Mouse (Mus musculus): ENCODE data around the gene Hoxc9. TPM values are rescaled to one million over a fixed set of nuclear protein-coding genes. Genes with fewer than 3 reads are reported as not detected.

Gene Hoxc9
- polyA plus RNA-seq, 1 experiment from 2014 or later: not detected

DNA sequence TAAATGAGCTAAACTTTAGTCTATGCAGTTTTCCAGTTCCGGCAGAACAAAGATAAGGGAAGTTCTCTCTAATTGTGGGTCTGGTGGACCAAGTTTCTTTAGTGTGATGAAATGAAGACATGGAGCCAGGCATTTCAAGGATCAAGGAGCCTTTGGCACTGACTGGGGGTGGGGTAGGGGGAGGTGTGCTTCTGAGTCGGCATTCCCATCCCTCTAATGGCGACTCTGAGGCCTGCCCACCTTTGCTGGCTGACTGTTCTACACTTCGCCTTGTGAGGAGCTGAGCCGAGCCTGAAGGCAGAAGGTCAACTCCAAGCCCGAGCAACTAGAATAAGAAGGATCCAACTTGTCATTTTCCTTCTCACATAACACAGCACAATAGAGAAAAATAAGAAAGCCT is 14.5 kb upstream of the Hoxc9 start:
- Histone ChIP-seq H3K27ac (no peak overlapping the region), H3K4me1 (0 out of 2 replicates have a peak, but pooled peaks cover 3% of the 10 kb centered on the region), H3K36me3 (no peaks in the 10 kb centered on the region), H3K4me3 (no peak overlapping the region), H3K9ac (no peak overlapping the region), H3K27me3 (peaks cover 94% of the 10 kb centered on the region), H3K9me3 (no peaks in the 10 kb centered on the region), H3K4me2 (replicated peaks) (no peak overlapping the region)
- ATAC-seq (ENCODE audit: insufficient number of reproducible peaks, insufficient read depth, low FRiP score, low TSS enrichment): no peak
- WGBS: 3% methylated on average over 6 of the region's 6 CpGs

DNA sequence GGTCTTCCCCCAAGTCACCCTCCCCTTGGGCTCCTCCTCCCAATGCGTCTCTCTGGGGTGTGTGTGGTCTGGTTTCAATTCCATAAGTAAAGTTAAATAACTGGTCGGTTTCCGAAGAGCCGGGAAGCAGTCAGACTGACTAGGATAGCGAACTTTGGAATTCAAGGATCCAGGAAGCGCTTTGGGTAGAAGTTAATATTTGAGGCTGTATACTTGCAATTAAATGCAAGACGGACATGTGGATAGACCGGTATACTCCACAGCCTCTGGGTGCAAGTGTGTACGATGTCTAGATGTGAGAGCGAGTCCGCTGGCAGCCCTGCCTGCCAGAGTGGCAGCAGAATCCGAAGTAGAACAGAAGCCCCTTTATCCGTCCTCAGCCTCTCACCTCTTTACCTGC is 13.7 kb upstream of the Hoxc9 start:
- Histone ChIP-seq H3K4me3 (no peak overlapping the region), H3K4me2 (replicated peaks) (no peak overlapping the region)

DNA sequence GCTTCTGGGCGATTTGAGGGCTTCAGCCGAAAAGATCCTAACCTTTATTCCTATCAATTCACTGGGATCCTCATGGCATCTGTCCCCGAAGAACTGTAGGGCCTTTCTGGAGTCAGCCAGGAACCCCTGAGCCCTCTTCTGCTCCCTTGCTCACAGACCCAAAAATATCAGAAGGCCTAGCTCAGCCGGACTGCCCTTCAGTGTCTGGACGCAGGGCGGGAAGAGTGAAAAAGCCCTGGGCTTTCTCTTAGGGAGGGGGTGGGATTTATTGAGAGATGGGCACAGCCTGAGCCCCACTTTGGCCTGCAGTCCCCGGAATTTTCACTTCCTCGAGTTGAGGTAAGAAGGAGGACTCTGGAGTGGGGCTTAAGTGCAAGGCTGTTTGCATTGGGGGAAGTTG is 13.0 kb upstream of the Hoxc9 start:
- WGBS: 2% methylated on average over 8 of the region's 8 CpGs
- Histone ChIP-seq H3K36me3 (no peaks in the 10 kb centered on the region), H3K4me3 (no peak overlapping the region), H3K4me1 (0 out of 2 replicates have a peak, but pooled peaks cover 4% of the 10 kb centered on the region), H3K9ac (no peak overlapping the region), H3K4me2 (replicated peaks) (no peak overlapping the region), H3K27ac (no peak overlapping the region), H3K9me3 (no peaks in the 10 kb centered on the region), H3K27me3 (peaks cover 93% of the 10 kb centered on the region)
- no peak for ATAC-seq (ENCODE audit: insufficient number of reproducible peaks, insufficient read depth, low FRiP score, low TSS enrichment)

More for the DNA sequence above, 13.7 kb upstream of the Hoxc9 start:
- H3K4me1 ChIP-seq: 0 out of 2 replicates have a peak, but pooled peaks cover 4% of the 10 kb centered on the region
- no peak overlapping the region for H3K27ac ChIP-seq
- H3K9ac ChIP-seq: no peak overlapping the region
- ATAC-seq (ENCODE audit: insufficient number of reproducible peaks, insufficient read depth, low FRiP score, low TSS enrichment): no peak
- no peaks in the 10 kb centered on the region for H3K9me3 ChIP-seq
- peaks cover 94% of the 10 kb centered on the region for H3K27me3 ChIP-seq
- under 1% methylated on average over 13 of the region's 13 CpGs for whole genome bisulfite sequencing
- no peaks in the 10 kb centered on the region for H3K36me3 ChIP-seq

DNA sequence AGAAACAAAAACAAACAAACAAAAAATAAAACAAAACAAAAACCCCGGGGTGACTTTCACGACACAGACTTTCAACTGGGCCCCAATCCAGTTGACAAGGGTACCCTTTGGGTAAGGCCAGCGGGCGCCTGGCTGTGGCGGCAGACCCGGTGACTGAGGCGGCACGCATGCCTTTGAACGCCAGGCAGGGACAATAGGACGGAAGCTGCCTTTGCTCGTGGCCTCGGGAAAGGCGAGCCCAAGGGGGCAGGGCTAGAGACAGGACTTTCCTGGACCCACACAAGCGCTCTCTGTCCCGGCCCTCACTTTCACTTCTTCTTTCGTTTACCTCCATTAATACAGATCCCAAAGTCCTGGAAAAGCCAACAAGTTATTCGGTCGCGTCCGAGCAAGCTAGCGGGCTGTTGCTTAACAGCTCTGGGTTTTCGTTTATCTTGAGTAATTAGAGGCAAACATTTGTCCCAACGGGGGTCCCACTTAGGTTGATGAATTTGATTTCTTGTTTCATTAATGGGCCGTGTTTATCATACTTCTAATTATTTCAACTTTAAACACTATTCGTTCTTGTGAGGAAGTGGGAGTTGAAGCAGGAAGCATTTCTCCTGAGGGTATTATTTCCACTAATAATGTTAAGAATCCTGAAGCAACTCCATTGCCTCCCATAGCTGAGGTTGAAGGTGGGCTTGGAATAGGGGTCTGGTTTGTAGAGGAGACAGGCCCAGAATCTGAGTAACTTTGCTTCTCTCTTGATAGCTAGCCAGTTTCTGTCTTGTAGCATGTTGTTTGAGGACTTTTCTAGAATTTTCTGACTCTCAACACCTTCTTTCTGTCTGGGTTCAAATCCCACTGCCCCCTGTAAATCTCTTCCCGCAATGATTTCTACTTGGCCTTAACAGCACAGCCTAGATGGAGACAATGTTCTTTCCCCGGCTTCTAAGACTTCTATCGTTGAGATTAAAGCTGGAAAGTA is 12.3 kb upstream of the Hoxc9 start:
- no peak for ATAC-seq (ENCODE audit: insufficient number of reproducible peaks, insufficient read depth, low FRiP score, low TSS enrichment)
- H3K36me3 ChIP-seq: no peaks in the 10 kb centered on the region
- 2% methylated on average over 28 of the region's 28 CpGs for WGBS
- H3K27ac ChIP-seq: no peak overlapping the region
- H3K27me3 ChIP-seq: peaks cover 93% of the 10 kb centered on the region
- H3K4me2 ChIP-seq (replicated peaks): no peak overlapping the region
- 0 out of 2 replicates have a peak, but pooled peaks cover 4% of the 10 kb centered on the region for H3K4me1 ChIP-seq
- no peak overlapping the region for H3K9ac ChIP-seq
- H3K4me3 ChIP-seq: no peak overlapping the region
- H3K9me3 ChIP-seq: no peaks in the 10 kb centered on the region

DNA sequence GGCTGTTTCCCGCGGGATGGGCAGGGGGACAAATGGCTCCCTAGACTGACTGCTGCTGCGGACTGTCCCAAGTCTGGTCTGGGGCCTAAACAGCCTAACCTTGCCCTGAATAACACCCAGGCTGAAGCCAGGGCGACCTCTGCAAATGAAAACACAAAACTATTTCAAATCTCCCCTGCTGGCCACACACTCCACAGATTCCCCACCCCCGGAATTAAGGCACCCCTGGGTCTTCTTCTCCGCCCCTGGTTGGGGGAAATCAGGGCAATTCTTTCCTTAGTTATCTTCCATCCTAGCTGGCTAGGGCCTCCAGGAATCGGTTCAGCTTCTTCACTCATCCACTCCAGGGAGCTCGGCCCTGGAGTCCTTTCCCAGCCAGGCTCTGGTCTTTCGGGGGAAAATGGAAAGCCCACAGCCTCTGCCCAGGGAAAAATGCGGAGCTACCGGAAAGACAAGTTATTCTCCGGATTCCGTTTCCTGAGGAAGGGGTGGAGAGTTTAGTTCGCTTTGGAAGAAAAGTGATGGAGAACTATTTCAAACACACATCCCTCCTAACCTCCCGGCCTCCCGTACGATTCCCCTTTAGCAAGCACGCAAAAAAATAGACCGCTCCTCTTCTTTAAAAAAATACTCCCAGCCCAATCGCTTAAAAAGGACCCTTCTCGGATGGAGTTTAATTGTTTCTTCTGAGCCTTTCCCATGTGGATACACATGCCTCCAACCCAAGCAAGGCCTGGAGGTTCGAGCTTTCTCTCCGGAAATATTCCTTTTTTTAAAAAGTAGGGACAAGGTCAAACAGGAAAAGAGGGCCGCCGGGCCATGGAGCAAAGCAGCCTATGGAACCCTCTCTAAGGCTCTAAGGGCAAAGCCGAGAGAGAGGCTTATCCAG is 11.0 kb upstream of the Hoxc9 start:
- no peak overlapping the region for H3K27ac ChIP-seq
- no peak overlapping the region for H3K4me2 ChIP-seq (replicated peaks)
- H3K4me3 ChIP-seq: no peak overlapping the region
- peaks cover 95% of the 10 kb centered on the region for H3K27me3 ChIP-seq
- no peak for ATAC-seq (ENCODE audit: insufficient number of reproducible peaks, insufficient read depth, low FRiP score, low TSS enrichment)
- 0 out of 2 replicates have a peak, but pooled peaks cover 4% of the 10 kb centered on the region for H3K4me1 ChIP-seq
- WGBS: 2% methylated on average over 26 of the region's 26 CpGs
- H3K9ac ChIP-seq: no peak overlapping the region
- no peaks in the 10 kb centered on the region for H3K9me3 ChIP-seq
- no peaks in the 10 kb centered on the region for H3K36me3 ChIP-seq

DNA sequence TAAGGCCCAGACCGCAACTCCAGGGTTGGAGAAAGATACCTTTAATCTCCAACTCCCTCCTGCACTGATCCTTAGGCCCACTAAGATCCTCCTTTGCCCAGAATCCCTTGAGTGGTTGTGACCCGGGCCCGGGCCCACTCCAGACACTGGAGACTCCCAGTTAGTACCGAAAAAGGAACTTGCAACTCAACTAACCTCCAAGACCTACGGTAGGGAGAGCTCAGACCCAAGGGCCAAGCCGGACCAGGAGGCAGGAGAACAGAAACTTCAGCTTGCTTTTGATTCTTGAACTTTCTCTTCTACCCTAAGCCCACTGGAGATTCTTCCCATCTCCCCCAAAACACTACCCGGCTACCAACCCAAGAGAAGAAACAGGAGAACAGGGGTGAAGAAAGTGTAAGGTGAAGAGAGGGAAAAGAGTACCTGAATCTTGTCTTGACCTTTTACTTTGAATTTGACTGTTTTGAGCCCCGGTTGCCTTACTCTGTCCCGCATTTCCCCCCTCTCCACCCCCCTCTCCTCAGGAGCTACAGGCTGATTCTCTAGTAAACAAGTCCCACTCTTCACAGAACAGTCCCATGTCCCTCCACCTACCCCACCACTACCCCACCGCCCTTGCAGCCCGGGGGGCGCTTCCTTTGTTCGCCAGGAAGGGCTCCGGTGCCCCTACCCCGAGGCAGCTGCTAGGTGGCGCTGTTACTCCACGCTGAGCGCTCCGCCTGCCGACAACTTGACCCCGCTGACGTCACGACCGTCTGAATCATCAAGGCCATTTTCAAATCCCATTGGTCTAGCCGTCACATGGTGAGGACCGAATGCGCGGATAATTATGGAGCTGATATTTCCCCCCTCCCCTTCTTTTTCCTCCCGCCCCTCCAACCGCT is 10.1 kb upstream of the Hoxc9 start:
- WGBS: 2% methylated on average over 29 of the region's 30 CpGs
- Histone ChIP-seq H3K27ac (no peak overlapping the region), H3K9ac (no peak overlapping the region), H3K4me1 (0 out of 2 replicates have a peak, but pooled peaks cover 4% of the 10 kb centered on the region), H3K4me3 (no peak overlapping the region), H3K27me3 (peaks cover 95% of the 10 kb centered on the region), H3K36me3 (no peaks in the 10 kb centered on the region), H3K9me3 (no peaks in the 10 kb centered on the region), H3K4me2 (replicated peaks) (peak overlapping the region; percentile 21)
- ATAC-seq (ENCODE audit: insufficient number of reproducible peaks, insufficient read depth, low FRiP score, low TSS enrichment): no peak

DNA sequence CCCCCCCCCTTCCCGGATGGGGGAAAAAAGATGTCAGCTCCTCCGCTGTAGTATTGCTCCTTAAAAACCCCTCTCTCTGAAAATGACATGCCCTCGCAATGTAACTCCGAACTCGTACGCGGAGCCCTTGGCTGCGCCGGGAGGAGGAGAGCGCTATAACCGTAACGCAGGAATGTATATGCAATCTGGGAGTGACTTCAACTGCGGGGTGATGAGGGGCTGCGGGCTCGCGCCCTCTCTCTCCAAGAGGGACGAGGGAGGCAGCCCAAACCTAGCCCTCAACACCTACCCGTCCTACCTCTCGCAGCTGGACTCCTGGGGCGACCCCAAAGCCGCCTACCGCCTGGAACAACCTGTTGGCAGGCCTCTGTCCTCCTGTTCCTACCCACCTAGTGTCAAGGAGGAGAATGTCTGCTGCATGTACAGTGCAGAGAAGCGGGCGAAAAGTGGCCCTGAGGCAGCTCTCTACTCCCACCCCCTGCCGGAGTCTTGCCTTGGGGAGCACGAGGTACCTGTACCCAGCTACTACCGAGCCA is 9.4 kb upstream of the Hoxc9 start, which contains the start of gene Hoxc10:
Hoxc10 (plus strand) TSS at position 21 of the 536 bp plus-strand sequence.
- Histone ChIP-seq H3K9me3 (no peaks in the 10 kb centered on the region), H3K4me3 (no peak within 1 kb of the TSS), H3K4me1 (0 out of 2 replicates have a peak, but pooled peaks cover 4% of the 10 kb centered on the region), H3K27ac (no peak within 1 kb of the TSS), H3K27me3 (peaks cover 94% of the 10 kb centered on the region), H3K4me2 (replicated peaks) (peak within 1 kb of the TSS; percentile 21), H3K36me3 (no peaks in the 10 kb centered on the region), H3K9ac (no peak within 1 kb of the TSS)
- WGBS: 1% methylated on average over 27 of the region's 27 CpGs
- ATAC-seq (ENCODE audit: insufficient number of reproducible peaks, insufficient read depth, low FRiP score, low TSS enrichment): peak; percentile 41; the same call in 1 of the 2 replicates

DNA sequence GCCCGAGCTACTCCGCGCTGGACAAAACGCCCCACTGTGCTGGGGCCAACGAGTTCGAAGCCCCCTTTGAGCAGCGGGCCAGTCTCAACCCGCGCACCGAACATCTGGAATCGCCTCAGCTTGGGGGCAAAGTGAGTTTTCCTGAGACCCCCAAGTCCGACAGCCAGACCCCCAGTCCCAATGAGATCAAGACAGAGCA is 9.0 kb upstream of the Hoxc9 start, which contains the start of gene Hoxc5:
Hoxc5 (plus strand) TSS at position 132 of the 199 bp plus-strand sequence.
- Histone ChIP-seq H3K4me2 (replicated peaks) (peak within 1 kb of the TSS; percentile 21), H3K27me3 (peaks cover 96% of the 10 kb centered on the region), H3K4me3 (no peak within 1 kb of the TSS), H3K9ac (no peak within 1 kb of the TSS), H3K4me1 (0 out of 2 replicates have a peak, but pooled peaks cover 4% of the 10 kb centered on the region), H3K27ac (no peak within 1 kb of the TSS), H3K9me3 (no peaks in the 10 kb centered on the region), H3K36me3 (no peaks in the 10 kb centered on the region)
- 1% methylated on average over 12 of the region's 12 CpGs for WGBS
- ATAC-seq (ENCODE audit: insufficient number of reproducible peaks, insufficient read depth, low FRiP score, low TSS enrichment): no peak; the same call in 1 of the 2 replicates

DNA sequence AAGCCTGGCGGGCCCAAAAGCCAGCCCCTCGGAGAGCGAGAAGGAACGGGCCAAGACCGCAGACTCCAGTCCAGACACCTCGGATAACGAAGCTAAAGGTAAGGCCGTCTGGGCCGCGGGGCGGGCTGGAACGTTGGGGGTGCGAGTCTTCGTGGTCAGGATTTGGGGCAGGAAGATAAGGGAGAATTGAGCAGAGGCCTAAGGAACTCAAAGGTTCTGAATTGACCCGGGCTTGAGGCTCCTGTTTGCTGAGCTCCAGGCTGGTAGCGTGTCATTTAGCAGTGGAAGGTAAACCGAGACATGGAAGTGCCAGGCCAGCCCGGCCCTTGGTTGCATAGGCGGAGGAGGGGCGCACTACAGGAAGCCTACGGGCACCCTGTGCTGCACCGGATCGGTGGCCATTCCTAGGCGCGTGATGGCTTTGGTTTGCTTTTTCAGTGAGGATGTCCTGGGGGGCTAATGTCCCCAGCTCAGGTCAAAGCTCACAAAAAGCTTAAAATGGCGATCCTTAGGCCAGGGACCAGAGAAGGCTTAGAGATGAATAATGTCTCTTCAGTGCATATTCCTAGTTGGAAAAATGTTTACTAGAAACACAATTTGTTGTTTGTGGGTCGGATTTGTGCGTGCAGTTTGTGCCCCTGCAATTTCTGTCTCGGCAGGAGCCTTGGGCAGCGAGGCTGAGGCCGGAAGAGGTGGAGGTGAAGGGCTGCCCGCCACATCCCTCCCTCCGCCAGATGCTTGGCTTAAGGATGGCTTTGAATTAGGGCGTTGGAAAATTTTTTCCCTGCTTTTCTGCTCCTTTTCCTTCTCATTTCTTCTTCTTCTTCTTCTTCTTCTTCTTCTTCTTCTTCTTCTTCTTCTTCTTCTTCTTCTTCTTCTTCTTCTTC is 8.5 kb upstream of the Hoxc9 start:
- H3K9ac ChIP-seq: no peak overlapping the region
- H3K4me3 ChIP-seq: no peak overlapping the region
- WGBS: 4% methylated on average over 34 of the region's 34 CpGs

DNA sequence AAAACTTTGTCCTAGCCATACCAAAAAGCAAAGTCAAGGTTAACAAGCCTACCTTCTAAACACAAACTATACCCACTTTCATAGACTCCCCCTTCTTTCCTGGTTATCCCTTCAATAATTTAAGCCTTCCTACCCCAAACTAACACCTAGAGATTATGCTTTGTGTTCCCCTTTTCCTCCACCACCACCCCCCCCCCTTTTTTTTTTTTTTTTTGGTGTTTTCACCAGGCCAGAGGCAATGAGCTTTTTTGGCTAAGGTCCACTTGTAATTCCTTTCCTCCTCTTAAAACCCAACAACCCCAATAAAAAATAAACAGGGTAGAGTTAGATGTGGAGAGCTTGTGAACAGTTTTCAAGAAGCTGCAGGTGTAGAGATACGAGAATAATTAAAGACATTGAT is 6.9 kb upstream of the Hoxc9 start:
- Histone ChIP-seq H3K9ac (no peak overlapping the region), H3K4me3 (no peak overlapping the region), H3K4me2 (replicated peaks) (no peak overlapping the region)

More for the DNA sequence above, 8.5 kb upstream of the Hoxc9 start:
- Histone ChIP-seq H3K9me3 (no peaks in the 10 kb centered on the region), H3K27ac (no peak overlapping the region), H3K4me1 (0 out of 2 replicates have a peak, but pooled peaks cover 4% of the 10 kb centered on the region), H3K27me3 (peaks cover 96% of the 10 kb centered on the region), H3K36me3 (no peaks in the 10 kb centered on the region), H3K4me2 (replicated peaks) (no peak overlapping the region)
- ATAC-seq (ENCODE audit: insufficient number of reproducible peaks, insufficient read depth, low FRiP score, low TSS enrichment): no peak

More for the DNA sequence above, 6.9 kb upstream of the Hoxc9 start:
- no peak overlapping the region for H3K27ac ChIP-seq
- no peaks in the 10 kb centered on the region for H3K9me3 ChIP-seq
- peaks cover 97% of the 10 kb centered on the region for H3K27me3 ChIP-seq
- 0 out of 2 replicates have a peak, but pooled peaks cover 4% of the 10 kb centered on the region for H3K4me1 ChIP-seq
- H3K36me3 ChIP-seq: no peaks in the 10 kb centered on the region
- WGBS: 37% methylated on average over 1 of the region's 1 CpGs
- no peak for ATAC-seq (ENCODE audit: insufficient number of reproducible peaks, insufficient read depth, low FRiP score, low TSS enrichment)

Measured in embryonic facial prominence, embryonic 12.5 days (tissue).